31 mouse cellular contexts compared by ENCODE assay signal in genomic region chr3:41030705-41031104, GRCm38 (mm10).
"Had no signal": no experiment of that assay in that cellular context is flagged by ENCODE, and none has a peak within 500 bp of the region (broad histone marks: within the 10 kb centered on the region; RNA-seq: fewer than 3 reads in every experiment).

No protein-coding gene starts in this region.

- ATAC-seq: liver, embryonic 12.5 days; liver, postnatal 0 days; midbrain, embryonic 13.5 days; midbrain, embryonic 15.5 days; midbrain, embryonic 16.5 days had no signal

- H3K36me3 ChIP-seq: limb, embryonic 10.5 days; limb, embryonic 12.5 days; limb, embryonic 13.5 days; limb, embryonic 15.5 days; liver, embryonic 12.5 days; liver, embryonic 13.5 days; liver, embryonic 15.5 days; lung, embryonic 15.5 days; midbrain, embryonic 10.5 days; midbrain, embryonic 12.5 days; midbrain, embryonic 13.5 days; midbrain, embryonic 15.5 days; neural tube, embryonic 12.5 days had no signal

- H3K27me3 ChIP-seq: limb, embryonic 12.5 days; limb, embryonic 13.5 days; limb, embryonic 15.5 days; liver, embryonic 12.5 days; liver, embryonic 13.5 days; liver, embryonic 15.5 days; lung, embryonic 15.5 days; megakaryocyte, embryonic 14.5 days; midbrain, embryonic 12.5 days; midbrain, embryonic 13.5 days; midbrain, embryonic 15.5 days; neural tube, embryonic 12.5 days had no signal

- H3K4me3 ChIP-seq: limb, embryonic 10.5 days; limb, embryonic 12.5 days; limb, embryonic 13.5 days; limb, embryonic 15.5 days; liver, embryonic 12.5 days; liver, embryonic 13.5 days; liver, embryonic 15.5 days; lung, embryonic 15.5 days; megakaryocyte, embryonic 14.5 days; midbrain, embryonic 10.5 days; midbrain, embryonic 12.5 days; midbrain, embryonic 13.5 days; midbrain, embryonic 15.5 days; myocyte; neural tube, embryonic 12.5 days had no signal

- H3K9me3 ChIP-seq: limb, embryonic 10.5 days; limb, embryonic 12.5 days; limb, embryonic 13.5 days; limb, embryonic 15.5 days; liver, embryonic 12.5 days; liver, embryonic 13.5 days; liver, embryonic 15.5 days; lung, embryonic 15.5 days; megakaryocyte, embryonic 14.5 days; midbrain, embryonic 10.5 days; midbrain, embryonic 12.5 days; midbrain, embryonic 13.5 days; midbrain, embryonic 15.5 days; neural tube, embryonic 12.5 days had no signal

- H3K4me2 ChIP-seq: limb, embryonic 12.5 days; limb, embryonic 13.5 days; limb, embryonic 15.5 days; liver, embryonic 11.5 days; liver, embryonic 12.5 days; liver, embryonic 13.5 days; liver, embryonic 15.5 days; lung, embryonic 14.5 days; lung, embryonic 15.5 days; midbrain, embryonic 11.5 days; midbrain, embryonic 12.5 days; midbrain, embryonic 13.5 days; midbrain, embryonic 15.5 days; neural tube, embryonic 12.5 days had no signal

- H3K27ac ChIP-seq: limb, embryonic 10.5 days; limb, embryonic 12.5 days; limb, embryonic 13.5 days; limb, embryonic 15.5 days; liver, embryonic 12.5 days; liver, embryonic 13.5 days; liver, embryonic 14.5 days; liver, embryonic 15.5 days; lung, embryonic 15.5 days; macrophage; midbrain, embryonic 10.5 days; midbrain, embryonic 12.5 days; midbrain, embryonic 13.5 days; midbrain, embryonic 15.5 days; neural tube, embryonic 12.5 days had no signal

- H3K9ac ChIP-seq: limb, embryonic 12.5 days; limb, embryonic 13.5 days; limb, embryonic 15.5 days; liver, embryonic 12.5 days; liver, embryonic 13.5 days; liver, embryonic 14.5 days; liver, embryonic 15.5 days; liver, postnatal 0 days; lung, embryonic 14.5 days; lung, embryonic 15.5 days; midbrain, embryonic 12.5 days; midbrain, embryonic 13.5 days; midbrain, embryonic 15.5 days; neural tube, embryonic 12.5 days had no signal

- DNase-seq: left cerebral cortex, postnatal 4 days; liver; liver, embryonic 13.5 days; liver, postnatal 0 days; lung, adult 18-20 months; lung, adult 2 months; lung, embryonic 14.5 days; lung, postnatal 10 days; lung, postnatal 14 days; lung, postnatal 36 days; lung, postnatal 4 days; midbrain, embryonic 14.5 days had no signal

- H3K4me1 ChIP-seq: limb, embryonic 10.5 days; limb, embryonic 12.5 days; limb, embryonic 13.5 days; limb, embryonic 15.5 days; liver, embryonic 12.5 days; liver, embryonic 15.5 days; lung, embryonic 15.5 days; midbrain, embryonic 10.5 days; midbrain, embryonic 12.5 days; midbrain, embryonic 13.5 days; midbrain, embryonic 15.5 days; neural tube, embryonic 12.5 days had no signal
